Mouse (Mus musculus): ENCODE measurements around the gene Ptpn18.
"Not testable (repeated sequence)": the region's sequence is repeated elsewhere in the genome, so short reads cannot be mapped to it uniquely, and the experiment has no call there.

The Ptpn18 gene

DNA sequence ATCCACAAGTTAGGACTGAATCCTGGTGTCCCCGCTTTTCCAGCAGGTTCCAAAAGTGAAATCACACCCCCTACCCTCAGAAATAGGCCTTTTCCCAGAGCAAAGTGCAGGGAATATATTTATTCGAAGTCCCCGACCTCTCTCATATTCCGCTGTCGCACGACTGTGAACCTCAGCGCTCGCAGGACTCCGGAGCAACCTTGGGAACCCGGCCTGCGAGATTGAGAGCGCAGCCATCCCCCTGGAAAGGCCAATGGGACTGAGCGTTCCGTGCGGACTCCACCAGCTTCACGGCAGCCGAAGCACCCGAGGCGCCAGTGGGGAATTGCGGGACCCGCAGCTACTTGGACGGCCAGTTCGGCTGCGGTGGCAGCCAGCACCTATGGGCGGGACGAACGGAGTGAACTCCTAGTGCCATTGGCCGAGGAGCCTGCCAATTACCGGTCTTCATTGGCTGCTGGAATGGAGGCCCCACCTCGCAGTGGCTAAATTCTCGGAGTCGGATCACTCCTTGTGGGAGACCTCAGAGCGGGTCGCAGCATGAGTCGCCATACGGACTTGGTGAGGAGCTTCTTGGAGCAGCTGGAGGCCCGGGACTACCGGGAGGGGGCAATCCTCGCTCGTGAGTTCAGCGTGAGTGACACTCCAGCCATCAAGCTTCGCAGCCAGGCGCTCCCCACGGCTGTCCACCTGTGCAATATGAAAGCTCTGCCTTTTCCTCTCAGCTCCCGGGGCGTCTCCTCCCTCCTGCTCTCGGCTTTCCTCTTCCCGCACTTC is at the start of gene Ptpn18:
Ptpn18 (plus strand) TSS at position 479 of the 777 bp plus-strand sequence.
- peak; percentile 69 for DNase-seq (ENCODE audit: extremely low spot score, low read depth, low spot score)

DNA sequence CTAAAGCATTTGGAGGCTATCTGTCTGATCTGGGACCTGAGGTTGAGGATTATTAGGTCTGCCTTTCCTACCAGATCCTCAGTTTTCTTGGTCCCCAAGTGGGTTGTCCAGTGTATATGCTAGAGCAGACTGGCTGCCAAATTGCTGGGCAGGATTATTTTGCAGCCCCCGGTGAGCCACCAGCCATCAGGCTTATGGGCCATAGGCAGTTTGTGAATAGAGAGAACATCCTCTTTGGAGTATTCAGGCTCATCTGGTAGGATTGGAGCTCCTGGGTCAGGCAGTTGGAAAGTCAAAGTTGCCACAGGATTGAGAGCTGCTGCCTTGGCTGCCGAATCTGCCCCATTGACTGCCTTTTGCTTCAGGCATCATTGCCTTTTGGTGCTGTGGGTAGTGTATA is 31.1 kb upstream of the Ptpn18 start:
- no peak for DNase-seq (ENCODE audit: extremely low spot score, low read depth, low spot score)

DNA sequence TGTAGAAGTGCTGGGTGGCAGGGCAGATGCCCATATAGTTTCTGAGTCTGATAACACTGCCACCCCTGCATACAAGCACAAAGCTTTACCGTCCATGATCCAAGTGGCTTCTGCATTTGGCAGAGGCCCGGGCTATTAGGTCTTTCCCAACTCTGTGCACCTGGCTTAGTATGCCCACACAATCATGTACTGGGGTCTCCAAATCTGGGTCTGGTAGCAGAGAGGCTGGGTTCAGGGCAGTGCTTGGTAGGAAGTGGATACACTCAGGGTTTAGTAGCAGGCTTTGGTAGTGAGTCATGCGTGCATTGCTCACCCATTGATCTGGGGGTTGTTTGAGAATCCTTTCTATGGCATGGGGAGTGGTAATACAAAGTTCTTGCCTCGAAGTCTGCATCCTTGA is 30.3 kb upstream of the Ptpn18 start:
- DNase-seq (ENCODE audit: extremely low spot score, low read depth, low spot score): no peak

DNA sequence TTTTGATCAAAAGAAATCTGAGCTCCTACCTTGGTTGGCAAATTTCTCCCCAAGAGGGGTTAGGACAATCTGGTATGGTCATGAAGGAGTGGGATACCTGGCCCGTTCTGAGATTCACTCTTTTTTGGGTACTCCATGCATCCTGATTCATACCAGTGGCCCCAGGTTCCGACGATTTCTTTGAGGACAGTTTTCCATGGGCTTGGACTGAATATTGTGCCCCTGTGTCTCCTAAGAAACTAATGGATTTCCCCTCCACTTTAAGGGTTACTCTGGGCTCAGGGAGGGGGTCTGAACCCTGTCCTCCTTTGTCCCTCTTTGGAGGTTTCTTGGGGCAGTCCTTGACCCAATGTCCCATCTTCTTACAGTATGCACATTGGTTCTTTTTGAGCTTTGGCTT is 28.6 kb upstream of the Ptpn18 start:
- DNase-seq (ENCODE audit: extremely low spot score, low read depth, low spot score): no peak

DNA sequence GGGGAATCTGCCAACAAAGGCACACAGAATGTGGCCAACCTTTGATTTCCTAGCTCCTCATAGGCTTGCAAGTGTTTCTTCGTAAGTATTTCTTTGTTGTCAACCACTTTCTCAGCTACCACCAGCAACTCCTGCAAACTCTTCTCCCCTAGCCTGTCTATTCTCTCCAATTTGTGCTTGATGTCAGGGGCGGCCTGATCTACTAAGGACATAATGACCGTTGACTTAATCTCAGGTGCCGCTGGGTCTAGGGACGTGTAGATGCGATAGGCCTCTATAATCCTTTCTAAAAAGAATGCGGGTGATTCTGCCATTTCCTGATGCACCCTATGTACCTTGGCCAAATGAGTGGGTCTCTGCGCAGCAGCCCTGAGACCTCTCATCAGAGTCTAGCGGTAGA is 28.1 kb upstream of the Ptpn18 start:
- DNase-seq (ENCODE audit: extremely low spot score, low read depth, low spot score): no peak

DNA sequence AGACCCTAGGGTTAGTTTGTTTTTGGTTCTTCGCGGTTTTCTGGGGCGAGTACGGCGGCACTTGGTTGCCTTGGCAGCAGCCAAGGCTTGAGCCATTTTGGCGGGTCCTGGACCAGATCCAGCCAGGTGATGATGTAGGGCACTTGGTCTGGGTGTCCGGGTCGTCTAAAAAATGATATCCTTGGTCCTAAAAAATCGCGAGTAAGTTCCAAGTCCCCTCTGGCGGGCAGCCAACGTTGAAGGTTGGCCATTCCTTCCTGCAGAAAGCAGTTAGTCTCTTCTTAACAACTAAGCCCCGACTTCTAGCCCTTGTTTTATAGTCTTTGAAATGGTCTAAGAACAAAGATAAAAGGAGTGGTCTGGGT is 27.2 kb upstream of the Ptpn18 start:
- DNase-seq (ENCODE audit: extremely low spot score, low read depth, low spot score): no peak

DNA sequence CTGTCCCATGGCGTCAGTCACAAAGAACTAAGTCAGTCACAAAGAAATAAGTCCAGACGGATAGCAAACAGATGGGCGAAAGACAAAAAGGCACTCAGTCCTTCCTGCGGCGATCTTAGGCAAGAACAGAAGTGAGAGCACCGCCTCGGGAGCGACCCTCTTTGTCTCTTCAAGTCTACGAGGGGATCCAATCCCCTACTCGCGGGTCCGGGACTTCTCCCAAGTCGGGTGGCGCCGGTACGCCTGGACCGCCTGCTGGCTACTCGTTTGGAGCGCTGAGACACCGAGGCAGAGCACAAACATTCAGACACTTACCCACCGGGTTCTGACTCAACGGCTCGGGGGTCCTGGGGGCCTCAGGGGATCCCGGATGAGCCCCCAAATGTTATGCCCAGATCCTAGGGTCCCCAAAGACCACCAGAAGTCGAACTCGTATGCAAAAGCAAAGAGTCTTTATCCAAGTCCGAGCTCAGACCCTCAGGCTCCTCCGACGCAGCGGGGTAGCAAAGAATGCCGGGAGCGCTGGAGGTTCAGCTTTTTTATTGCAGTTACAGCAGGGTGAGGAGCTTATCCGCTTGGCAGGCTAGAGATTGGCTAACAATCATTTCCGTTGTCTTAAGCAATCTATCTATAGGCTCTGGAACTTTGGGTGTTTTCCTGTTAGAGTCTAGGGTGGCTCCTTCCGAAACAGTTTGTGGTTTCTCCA is 26.6 kb upstream of the Ptpn18 start:
- DNase-seq (ENCODE audit: extremely low spot score, low read depth, low spot score): no peak

DNA sequence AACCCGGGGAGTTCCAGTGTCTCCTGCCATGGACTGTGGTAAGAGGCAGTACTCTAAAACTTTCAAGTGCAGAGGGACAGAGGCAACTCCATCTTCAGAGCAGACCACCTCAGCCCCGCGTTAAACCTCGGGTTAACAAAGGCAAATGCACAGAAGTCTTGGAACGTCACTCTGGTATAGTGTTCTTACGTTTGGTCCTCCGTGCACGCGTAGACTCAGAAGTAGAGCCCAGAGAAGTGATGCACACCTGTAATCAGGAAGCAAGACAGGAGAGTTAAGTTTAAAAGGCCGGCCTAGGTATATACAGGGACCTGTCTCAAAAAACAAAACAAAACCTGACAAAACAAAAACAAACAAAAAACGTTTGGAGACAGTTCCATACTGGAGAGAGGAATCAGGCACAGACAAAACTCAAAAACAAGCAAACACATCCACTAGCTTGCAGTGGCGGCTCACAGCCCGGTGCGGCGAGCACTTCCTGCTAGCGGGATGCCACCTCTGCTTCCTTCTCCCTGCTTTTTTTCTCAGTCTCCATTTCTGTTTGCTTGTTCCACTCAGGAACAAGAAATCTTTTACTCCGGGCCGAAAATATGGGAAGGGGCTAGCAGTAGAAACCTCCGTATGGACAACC is 25.6 kb upstream of the Ptpn18 start:
- no peak for DNase-seq (ENCODE audit: extremely low spot score, low read depth, low spot score)

DNA sequence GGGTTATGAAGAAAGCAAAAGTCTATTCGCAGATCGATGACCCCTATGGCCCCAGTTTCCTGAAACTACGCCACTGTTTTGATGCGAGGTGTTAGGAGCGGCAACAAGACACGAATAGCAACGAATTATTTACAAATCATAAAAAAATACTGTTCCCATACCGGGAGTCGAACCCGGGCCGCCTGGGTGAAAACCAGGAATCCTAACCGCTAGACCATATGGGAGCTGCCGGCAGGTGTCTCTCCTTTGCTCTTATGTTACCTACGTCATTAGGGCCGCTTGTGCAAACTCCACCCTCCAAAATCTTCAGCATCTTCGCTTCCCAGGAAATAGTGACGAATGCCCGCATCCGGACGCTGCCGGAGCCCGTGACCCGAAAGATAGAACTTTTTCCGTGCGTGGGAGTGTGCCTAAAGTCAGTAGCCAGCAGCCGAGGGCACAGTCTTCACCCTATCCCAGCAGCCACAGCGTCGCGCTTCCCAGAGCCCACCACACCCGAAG is 24.9 kb upstream of the Ptpn18 start:
- DNase-seq (ENCODE audit: extremely low spot score, low read depth, low spot score): no peak

DNA sequence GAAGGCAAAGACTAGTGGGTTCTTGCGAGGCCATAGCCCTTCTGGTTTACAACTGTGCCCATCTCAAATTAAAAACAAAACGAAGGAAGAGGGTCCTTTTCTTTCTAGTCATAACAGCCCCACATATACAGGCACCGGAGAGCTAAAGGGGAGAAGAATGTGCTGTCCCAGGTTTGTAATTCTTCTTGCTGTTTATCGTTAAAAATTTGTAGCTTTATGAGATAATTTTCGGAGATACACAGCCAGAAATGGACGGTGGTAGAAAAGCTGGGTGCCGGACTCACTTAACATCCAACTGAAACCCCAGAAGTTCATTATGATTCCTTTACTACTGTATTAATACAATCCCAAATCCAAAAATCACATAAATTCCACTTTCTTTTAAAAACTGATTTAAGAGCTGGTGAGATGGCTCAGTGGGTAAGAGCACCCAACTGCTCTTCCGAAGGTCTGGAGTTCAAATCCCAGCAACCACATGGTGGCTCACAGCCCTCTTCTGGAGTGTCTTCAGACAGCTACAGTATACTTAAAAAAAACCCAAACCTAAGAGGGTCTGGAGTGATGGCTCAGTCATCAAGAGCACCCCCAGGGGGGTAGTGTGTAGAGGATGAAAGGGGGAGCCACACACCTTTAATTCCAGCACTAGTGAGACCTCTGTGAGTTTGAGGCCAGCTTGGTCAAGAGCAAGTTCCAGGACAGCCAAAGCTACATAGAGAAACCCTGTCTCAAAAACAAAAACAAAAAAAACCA is 24.0 kb upstream of the Ptpn18 start:
- no peak for DNase-seq (ENCODE audit: extremely low spot score, low read depth, low spot score)

DNA sequence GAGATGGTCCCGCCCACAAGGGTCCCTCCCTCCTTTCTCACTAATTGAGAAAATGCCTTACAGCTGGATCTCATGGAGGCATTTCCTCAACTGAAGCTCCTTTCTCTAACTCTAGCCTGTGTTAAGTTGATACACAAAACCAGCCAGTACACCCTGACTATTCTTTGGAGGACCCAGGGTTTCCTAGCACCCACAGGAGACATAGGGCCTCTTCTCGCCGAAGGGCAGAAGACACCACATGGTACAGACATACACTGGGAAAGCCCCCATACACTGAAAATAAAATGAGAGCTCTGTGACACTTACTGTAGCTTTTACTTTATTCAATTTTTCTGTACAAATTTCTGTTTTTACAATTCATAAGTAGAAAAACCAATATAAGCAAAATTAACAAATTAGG is 23.2 kb upstream of the Ptpn18 start:
- no peak for DNase-seq (ENCODE audit: extremely low spot score, low read depth, low spot score)

DNA sequence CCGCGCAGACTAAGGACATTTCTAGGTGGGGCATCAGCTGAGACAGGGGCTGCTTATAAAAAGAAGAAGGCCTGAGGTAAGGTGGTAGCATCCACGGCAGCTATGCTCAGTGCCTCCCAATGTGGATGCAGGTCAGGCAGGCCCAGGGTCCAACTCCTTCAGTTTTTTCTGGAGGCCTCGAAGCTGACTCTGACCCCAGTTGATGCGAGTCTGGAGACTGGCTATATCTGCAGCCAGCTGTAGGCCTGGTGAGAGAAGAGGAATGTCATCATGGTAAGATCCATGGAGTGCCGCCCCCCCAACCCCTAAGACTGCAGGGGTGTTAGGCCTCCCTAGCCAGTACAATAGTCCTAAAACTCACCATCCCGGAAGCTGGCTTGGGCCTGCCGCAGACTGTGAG is 22.2 kb upstream of the Ptpn18 start:
- DNase-seq (ENCODE audit: extremely low spot score, low read depth, low spot score): not testable (repeated sequence)

DNA sequence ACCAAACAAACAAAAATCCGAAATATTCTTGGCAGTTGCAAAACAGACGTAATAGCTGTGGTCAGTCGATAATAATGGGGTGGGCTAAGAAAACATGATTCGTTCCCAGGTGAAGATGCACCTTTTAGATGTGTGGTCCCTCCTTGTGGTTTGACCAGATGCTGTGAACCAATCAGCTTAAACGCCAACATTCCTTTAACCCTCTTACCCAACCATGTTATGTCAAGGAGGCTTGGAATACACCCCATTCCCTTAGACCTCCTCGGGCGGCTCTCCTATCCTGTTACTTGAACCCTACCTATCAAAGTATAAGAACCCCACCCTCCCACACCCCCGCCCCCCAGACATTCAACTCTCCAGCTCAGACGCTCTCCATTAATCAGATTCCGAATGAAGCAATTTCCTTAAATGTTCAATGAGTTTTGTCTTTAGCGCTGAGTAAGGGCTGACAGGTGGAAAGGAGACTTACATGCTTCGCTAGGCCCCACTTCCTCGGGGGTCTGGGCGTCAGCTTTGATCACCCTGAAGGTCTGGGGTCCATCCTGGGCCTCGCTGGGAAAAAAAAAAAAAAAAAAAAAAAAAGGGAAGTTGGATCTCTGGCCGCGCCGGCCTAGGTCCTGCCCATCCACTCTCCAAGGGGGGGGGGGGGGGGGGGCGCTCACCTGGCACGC is 21.0 kb upstream of the Ptpn18 start:
- DNase-seq (ENCODE audit: extremely low spot score, low read depth, low spot score): no peak

DNA sequence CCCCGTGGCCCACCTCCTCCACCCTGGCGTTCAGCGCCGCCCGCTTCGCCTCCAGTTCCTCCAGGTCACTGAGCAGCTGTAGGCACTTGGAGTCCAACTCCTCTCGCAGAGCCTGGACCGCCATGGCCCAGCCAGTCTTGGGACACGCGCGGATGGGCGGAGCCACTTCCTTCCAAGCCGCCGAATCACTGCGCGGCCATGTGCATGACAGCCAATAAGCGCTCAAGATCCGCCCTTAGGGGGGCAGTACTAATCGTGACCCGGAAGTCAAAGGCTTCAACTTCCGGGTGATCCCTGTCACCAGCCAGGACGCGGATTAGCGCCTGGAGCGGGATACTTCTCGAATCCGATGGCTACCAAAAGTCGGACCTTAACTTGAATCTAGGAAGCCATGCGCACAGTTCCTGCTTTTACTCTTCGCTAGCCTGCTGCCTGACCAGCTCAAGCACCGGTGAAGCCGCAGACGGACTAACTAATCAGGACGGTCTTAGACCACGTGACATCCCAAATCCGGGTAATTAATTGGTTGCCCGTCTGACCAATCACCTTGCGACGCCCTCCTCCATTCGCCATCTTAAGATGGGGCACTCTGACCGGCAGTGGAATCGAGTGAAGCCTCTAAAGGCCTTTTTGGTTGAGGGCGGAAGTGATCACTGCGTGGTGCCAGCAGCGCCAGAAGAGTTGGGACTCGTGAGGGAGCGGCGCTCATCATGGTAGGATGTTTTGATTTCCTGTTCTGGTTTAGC is 20.2 kb upstream of the Ptpn18 start, which contains the start of the genes Ccdc115 and Imp4:
Ccdc115 (minus strand) TSS at position 458 of the 746 bp plus-strand sequence.
Imp4 (plus strand) TSS at position 637 of the 746 bp plus-strand sequence.
- DNase-seq (ENCODE audit: extremely low spot score, low read depth, low spot score): peak; percentile 99

DNA sequence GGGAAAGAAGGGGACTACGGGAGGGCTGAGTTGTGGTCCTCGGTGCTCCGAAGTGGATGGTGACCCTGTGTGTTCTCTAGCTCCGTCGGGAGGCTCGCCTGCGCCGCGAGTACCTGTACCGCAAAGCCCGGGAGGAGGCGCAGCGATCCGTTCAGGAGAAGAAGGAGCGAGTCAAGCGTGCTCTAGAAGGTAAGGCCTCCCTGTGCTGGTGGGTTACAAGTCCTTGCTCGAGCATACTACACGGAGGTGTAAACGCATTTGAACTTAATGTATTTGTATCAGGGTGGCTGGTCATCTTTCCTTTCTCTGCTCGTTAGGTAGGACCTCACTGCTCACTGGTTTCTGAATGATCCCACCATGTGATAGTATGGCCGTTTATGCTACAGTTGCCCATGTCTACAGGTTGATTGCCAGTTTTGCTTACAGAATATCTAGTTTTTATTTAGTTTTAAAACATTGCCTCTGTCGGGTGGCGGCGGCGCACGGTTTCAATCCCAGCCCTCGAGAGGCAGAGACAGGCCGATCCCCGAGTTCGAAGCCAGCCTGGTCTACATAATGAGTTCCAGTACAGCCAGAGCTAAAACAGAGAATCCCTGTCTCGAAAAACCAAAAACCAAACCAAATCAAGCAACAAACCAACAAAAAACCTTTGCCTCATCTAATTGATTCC is 19.5 kb upstream of the Ptpn18 start:
- no peak for DNase-seq (ENCODE audit: extremely low spot score, low read depth, low spot score)

DNA sequence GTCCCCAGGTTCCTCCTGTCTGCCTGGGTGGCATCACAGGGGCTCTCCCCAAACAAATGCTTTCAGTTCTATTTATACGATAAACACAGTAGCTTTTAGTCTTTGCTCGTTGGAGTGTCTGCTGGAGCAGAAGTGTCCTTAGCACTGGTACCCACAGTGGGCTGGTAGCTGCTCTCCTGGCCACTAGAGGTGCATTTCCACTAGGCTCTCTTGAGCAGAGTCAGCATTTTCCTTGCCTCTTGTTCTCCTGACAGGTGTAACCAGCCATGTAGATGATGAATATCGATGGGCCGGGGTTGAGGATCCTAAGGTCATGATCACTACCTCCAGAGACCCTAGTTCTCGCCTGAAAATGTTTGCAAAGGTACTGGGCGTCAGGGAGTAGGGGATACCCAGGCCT is 16.4 kb upstream of the Ptpn18 start:
- DNase-seq (ENCODE audit: extremely low spot score, low read depth, low spot score): no peak

DNA sequence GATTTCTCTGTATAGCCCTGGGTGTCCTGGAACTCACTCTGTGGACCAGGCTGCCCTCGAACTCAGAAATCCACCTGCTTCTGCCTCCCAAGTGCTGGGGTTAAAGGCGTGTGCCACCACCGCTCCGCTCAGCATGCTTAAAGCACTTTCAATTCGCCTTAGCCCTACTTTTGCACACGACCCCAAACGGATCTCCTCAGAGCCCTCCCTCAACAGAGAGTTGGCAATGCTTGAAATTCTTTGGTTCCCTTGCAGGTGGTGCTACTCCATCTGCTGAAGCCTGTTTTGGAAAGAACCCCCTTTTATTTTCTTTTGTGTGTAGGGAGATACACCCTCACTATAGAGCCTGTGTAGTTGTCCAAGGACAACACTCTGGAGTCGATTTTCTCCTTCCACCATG is 1.1 kb upstream of the Ptpn18 start:
- no peak for DNase-seq (ENCODE audit: extremely low spot score, low read depth, low spot score)

DNA sequence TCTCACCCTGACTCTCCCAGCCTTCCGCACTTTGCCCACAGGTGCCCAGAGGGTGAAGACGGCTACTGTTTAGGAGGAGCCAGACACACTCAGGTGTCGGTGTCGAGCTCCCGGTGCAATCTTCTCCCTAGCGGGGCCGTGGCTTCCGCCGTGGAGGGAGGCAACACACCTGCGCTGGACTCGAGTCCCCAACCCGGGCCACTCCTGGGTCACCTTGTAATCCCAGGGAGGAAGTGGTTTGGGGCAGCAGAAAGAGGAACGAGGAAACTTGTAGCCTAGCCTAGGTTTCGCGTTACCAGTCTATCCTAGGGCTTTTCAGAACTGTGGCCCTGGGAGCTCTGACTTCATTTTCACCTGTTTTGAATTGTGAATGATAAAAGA is 489 bp downstream of the Ptpn18 start:
- DNase-seq (ENCODE audit: extremely low spot score, low read depth, low spot score): no peak

DNA sequence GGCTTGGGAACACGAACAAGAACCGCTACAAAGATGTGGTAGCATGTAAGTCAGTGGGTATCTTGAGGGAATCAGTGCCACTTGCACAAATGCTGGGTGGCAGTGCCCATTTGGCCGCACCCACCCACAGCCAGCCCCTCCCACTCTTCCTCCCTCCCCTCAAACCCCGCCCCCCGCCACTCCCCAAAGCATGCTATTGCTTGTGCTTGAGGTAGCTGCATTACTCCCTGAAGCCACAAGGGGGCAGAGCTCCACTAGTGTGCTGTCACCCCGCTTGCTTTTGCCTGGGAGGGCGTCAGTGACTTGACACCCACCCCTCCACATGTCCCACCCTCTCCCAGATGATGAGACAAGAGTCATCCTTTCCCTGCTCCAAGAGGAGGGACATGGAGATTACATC is 3.2 kb downstream of the Ptpn18 start:
- no peak for DNase-seq (ENCODE audit: extremely low spot score, low read depth, low spot score)
